Mouse (Mus musculus) kidney, adult 2 months (tissue): ENCODE measurements around the gene Cd164l2. TPM values are rescaled to one million over a fixed set of nuclear protein-coding genes. Genes with fewer than 3 reads are reported as not detected.

Source experiments
- DNase-seq: peaks from one replicate; pipeline ENCODE4 v3.0.0; 2021
- H3K27ac ChIP-seq: fragments of 200-500 bp; 2 replicates; pipeline ENCODE4 v1.5.1; 2012; ENCODE audit warnings: low read depth, low read length, control low read depth, inconsistent platforms; ENCODE audit not compliant: insufficient read depth
- H3K27me3 ChIP-seq: fragments of 200-500 bp; replicated peaks from 2 replicates; pipeline ENCODE4 v1.6.1; 2012; ENCODE audit warnings: mild to moderate bottlenecking, moderate library complexity, low read length, inconsistent platforms; ENCODE audit not compliant: control insufficient read depth, insufficient read depth
- H3K36me3 ChIP-seq: fragments of 200-500 bp; 2 replicates; pipeline ENCODE4 v1.6.1; 2012; ENCODE audit warnings: mild to moderate bottlenecking, moderate library complexity, low read length, inconsistent platforms; ENCODE audit not compliant: control insufficient read depth, insufficient read depth
- H3K4me1 ChIP-seq: fragments of 200-500 bp; 2 replicates; pipeline ENCODE4 v1.6.1; 2011; ENCODE audit warnings: low read length; ENCODE audit not compliant: control insufficient read depth, insufficient read depth
- H3K4me3 ChIP-seq: fragments of 200-500 bp; 2 replicates; pipeline ENCODE4 v1.5.1; 2011; ENCODE audit warnings: mild to moderate bottlenecking, low read depth, low read length, control low read depth; ENCODE audit not compliant: insufficient read depth
- CTCF ChIP-seq: fragments of 200-500 bp; conservative IDR thresholded peaks from 2 replicates; pipeline ENCODE4 v1.5.1; 2011; ENCODE audit warnings: low read depth, mild to moderate bottlenecking, control low read depth, low read length, moderate library complexity, mixed read lengths; ENCODE audit not compliant: insufficient read depth, insufficient read length
- POLR2A ChIP-seq: fragments of 200-500 bp; IDR thresholded peaks from one replicate; pipeline ENCODE4 v1.6.1; 2011; ENCODE audit warnings: low read depth, low read length, control low read depth
- WGBS: fragments of 180-500 bp; shearing (Covaris S2); methylation state at CpG from one replicate; pipeline ENCODE4 v1.1.7; 2018; 5-methylcytosine and 5-hydroxymethylcytosine counted together
- polyA plus RNA-seq: library from polyadenylated mRNA; depleted of rRNA; stranded (reverse); fragments of >200 nt; gene quantifications from 2 replicates; pipeline ENCODE4 v1.2.3, GENCODE M21; 2012

Gene Cd164l2
- polyA plus RNA-seq, 1 experiment = 15.3 TPM

- H3K27me3 ChIP-seq = no peaks in the 10 kb centered on the region
- H3K4me3 ChIP-seq = no peak overlapping the region
- 86% methylated on average over 5 of the region's 5 CpGs for WGBS
- TF ChIP-seq POLR2A (no peak), CTCF (no peak)
- H3K36me3 ChIP-seq = no peaks in the 10 kb centered on the region
- H3K4me1 ChIP-seq = no peaks in the 10 kb centered on the region
- no peak overlapping the region for H3K27ac ChIP-seq
- DNase-seq = no peak
Observed at GRCm38 (mm10) chr4:133235415-133235814, 23.5 kb downstream of the Cd164l2 start.

- H3K27me3 ChIP-seq = no peaks in the 10 kb centered on the region
- H3K27ac ChIP-seq = no peak overlapping the region
- no peak for TF ChIP-seq CTCF
- no peak for TF ChIP-seq POLR2A
- WGBS = 82% methylated on average over 4 of the region's 4 CpGs
- H3K4me3 ChIP-seq = no peak overlapping the region
- DNase-seq = no peak
- H3K4me1 ChIP-seq = peaks cover 2% of the 10 kb centered on the region; the same call in 1 of the 2 replicates
- H3K36me3 ChIP-seq = no peaks in the 10 kb centered on the region
Observed at GRCm38 (mm10) chr4:133237911-133238310, 26.0 kb downstream of the Cd164l2 start.

GRCm38 (mm10) chr4:133240490-133240921 is 28.6 kb downstream of the Cd164l2 start, which contains the start of gene Map3k6:
TSS of gene Map3k6 (plus strand) at chr4:133240818.
- Histone ChIP-seq H3K27ac (peak within 1 kb of the TSS; percentile 70), H3K36me3 (no peaks in the 10 kb centered on the region), H3K4me3 (peak within 1 kb of the TSS; percentile 70), H3K27me3 (no peaks in the 10 kb centered on the region), H3K4me1 (peaks cover 2% of the 10 kb centered on the region; the same call in 1 of the 2 replicates)
- DNase-seq = peak; percentile 94
- TF ChIP-seq POLR2A (peak; percentile 84), CTCF (no peak)
- WGBS = 10% methylated on average over 16 of the region's 16 CpGs

- Histone ChIP-seq H3K27me3 (no peaks in the 10 kb centered on the region), H3K36me3 (no peaks in the 10 kb centered on the region), H3K4me1 (peaks cover 2% of the 10 kb centered on the region; the same call in 1 of the 2 replicates), H3K4me3 (peak overlapping the region; percentile 70), H3K27ac (peak overlapping the region; percentile 70)
- WGBS = under 1% methylated on average over 78 of the region's 78 CpGs
- peak; percentile 94 for DNase-seq
- peak; percentile 75 for TF ChIP-seq POLR2A
- 0 out of 2 replicates have a peak, but pooled peaks have one; percentile 1 for TF ChIP-seq CTCF
Observed at GRCm38 (mm10) chr4:133240934-133241908, 29.3 kb downstream of the Cd164l2 start.

GRCm38 (mm10) chr4:133241910-133242309 is 30.0 kb downstream of the Cd164l2 start:
- H3K27ac ChIP-seq = peak overlapping the region; percentile 29
- no peaks in the 10 kb centered on the region for H3K36me3 ChIP-seq

GRCm38 (mm10) chr4:133242710-133243109 is 30.8 kb downstream of the Cd164l2 start:
- H3K36me3 ChIP-seq = no peaks in the 10 kb centered on the region
- TF ChIP-seq POLR2A = no peak
- no peak for TF ChIP-seq CTCF
- WGBS = 75% methylated on average over 9 of the region's 9 CpGs
- no peak overlapping the region for H3K4me3 ChIP-seq
- DNase-seq = no peak
- H3K27ac ChIP-seq = no peak overlapping the region; the same call in 1 of the 2 replicates
- H3K27me3 ChIP-seq = no peaks in the 10 kb centered on the region
- H3K4me1 ChIP-seq = peaks cover 2% of the 10 kb centered on the region; the same call in 1 of the 2 replicates

More at GRCm38 (mm10) chr4:133241910-133242309, 30.0 kb downstream of the Cd164l2 start:
- peak overlapping the region; percentile 27; the same call in 1 of the 2 replicates for H3K4me3 ChIP-seq
- WGBS = 29% methylated on average over 11 of the region's 11 CpGs
- TF ChIP-seq POLR2A = no peak
- TF ChIP-seq CTCF = no peak
- H3K27me3 ChIP-seq = no peaks in the 10 kb centered on the region
- no peak for DNase-seq
- peaks cover 2% of the 10 kb centered on the region; the same call in 1 of the 2 replicates for H3K4me1 ChIP-seq

- no peak for TF ChIP-seq CTCF
- TF ChIP-seq POLR2A = no peak
- peak; percentile 55 for DNase-seq
- WGBS = 49% methylated on average over 13 of the region's 13 CpGs
Observed at GRCm38 (mm10) chr4:133243538-133243937, 31.6 kb downstream of the Cd164l2 start.

More at GRCm38 (mm10) chr4:133243538-133243937, 31.6 kb downstream of the Cd164l2 start:
- Histone ChIP-seq H3K4me1 (peaks cover 2% of the 10 kb centered on the region; the same call in 1 of the 2 replicates), H3K27ac (no peak overlapping the region), H3K27me3 (no peaks in the 10 kb centered on the region), H3K36me3 (no peaks in the 10 kb centered on the region), H3K4me3 (peak overlapping the region; percentile 9; the same call in 1 of the 2 replicates)
